Mouse (Mus musculus): ENCODE data around the gene Scarb1.

GRCm38 (mm10) chr5:125242111-125242510, 98.8 kb downstream of the Scarb1 start:
- no peak for TF ChIP-seq POLR2A (IDR thresholded peaks at IDR 0.05; ENCODE audit: low read depth, low read length)
- TF ChIP-seq CTCF (IDR thresholded peaks at IDR 0.05; ENCODE audit: extremely low read depth, insufficient read depth, insufficient read length, insufficient replicate concordance): no peak

Measured in spleen, adult 2 months (tissue).